Mouse (Mus musculus): ENCODE measurements around the gene Pcgf3. TPM values are rescaled to one million over a fixed set of nuclear protein-coding genes. Genes with fewer than 3 reads are reported as not detected.

Gene Pcgf3
- polyA plus RNA-seq, 1 experiment from 2014 or later, result 9.3 TPM

GRCm38 (mm10) chr5:108450837-108451540, 10.0 kb upstream of the Pcgf3 start:
- TF ChIP-seq CTCF (IDR thresholded peaks at IDR 0.05; ENCODE audit: low read depth), result no peak
- ATAC-seq, result no peak
- Histone ChIP-seq H3K9ac (ENCODE audit: low read depth, low read length) (no peak overlapping the region), H3K27ac (ENCODE audit: low read depth, low read length) (no peak overlapping the region), H3K9me3 (ENCODE audit: control insufficient read depth) (no peaks in the 10 kb centered on the region), H3K36me3 (ENCODE audit: control insufficient read depth, insufficient read depth) (no peaks in the 10 kb centered on the region), H3K4me2 (replicated peaks; ENCODE audit: low read depth) (no peak overlapping the region), H3K4me1 (replicated peaks; ENCODE audit: control insufficient read depth, insufficient read depth, low read length) (0 out of 2 replicates have a peak, but pooled peaks cover 8% of the 10 kb centered on the region), H3K27me3 (replicated peaks; ENCODE audit: control insufficient read depth, insufficient read depth, low read length) (no peaks in the 10 kb centered on the region), H3K4me3 (ENCODE audit: low read depth, low read length) (no peak overlapping the region)
- 72% methylated on average over 8 of the region's 8 CpGs for WGBS

- no peaks in the 10 kb centered on the region for H3K27me3 ChIP-seq (replicated peaks; ENCODE audit: control insufficient read depth, insufficient read depth, low read length)
- H3K36me3 ChIP-seq (ENCODE audit: control insufficient read depth, insufficient read depth), result no peaks in the 10 kb centered on the region
- no peak overlapping the region for H3K9ac ChIP-seq (ENCODE audit: low read depth, low read length)
- peak; percentile 13; the same call in 1 of the 2 replicates for ATAC-seq
- H3K4me2 ChIP-seq (replicated peaks; ENCODE audit: low read depth), result no peak overlapping the region
- 0 out of 2 replicates have a peak, but pooled peaks cover 8% of the 10 kb centered on the region for H3K4me1 ChIP-seq (replicated peaks; ENCODE audit: control insufficient read depth, insufficient read depth, low read length)
- H3K9me3 ChIP-seq (ENCODE audit: control insufficient read depth), result no peaks in the 10 kb centered on the region
- 30% methylated on average over 1 of the region's 1 CpGs for WGBS
- no peak overlapping the region for H3K4me3 ChIP-seq (ENCODE audit: low read depth, low read length)
- TF ChIP-seq CTCF (IDR thresholded peaks at IDR 0.05; ENCODE audit: low read depth), result no peak
- H3K27ac ChIP-seq (ENCODE audit: low read depth, low read length), result no peak overlapping the region
Observed at GRCm38 (mm10) chr5:108451611-108452010, 9.4 kb upstream of the Pcgf3 start.

DNA sequence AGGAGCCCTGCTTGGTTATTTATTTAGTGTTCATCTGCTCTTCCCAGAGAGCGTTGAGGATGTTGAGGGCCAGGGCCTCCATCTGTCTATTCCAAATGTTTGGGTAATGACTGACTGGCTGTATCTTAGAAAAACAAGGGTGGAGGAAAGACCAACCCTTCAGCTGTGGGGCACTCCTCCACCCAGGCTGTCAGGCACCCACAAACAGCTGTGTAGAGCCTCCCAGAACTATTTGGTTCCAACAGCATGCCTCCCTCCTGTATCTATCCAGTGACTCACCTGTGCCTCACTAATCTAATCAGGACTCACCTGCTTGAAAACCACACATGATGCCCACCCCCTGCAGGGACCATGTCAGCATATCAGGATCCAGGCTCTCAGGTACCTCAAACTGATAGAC, 8.6 kb upstream of the Pcgf3 start:
- no peaks in the 10 kb centered on the region for H3K36me3 ChIP-seq (ENCODE audit: control insufficient read depth, insufficient read depth)
- no peak for TF ChIP-seq CTCF (IDR thresholded peaks at IDR 0.05; ENCODE audit: low read depth)
- 0 out of 2 replicates have a peak, but pooled peaks cover 5% of the 10 kb centered on the region for H3K4me1 ChIP-seq (replicated peaks; ENCODE audit: control insufficient read depth, insufficient read depth, low read length)
- 85% methylated on average over 1 of the region's 1 CpGs for WGBS
- no peaks in the 10 kb centered on the region for H3K9me3 ChIP-seq (ENCODE audit: control insufficient read depth)
- no peaks in the 10 kb centered on the region for H3K27me3 ChIP-seq (replicated peaks; ENCODE audit: control insufficient read depth, insufficient read depth, low read length)
- no peak overlapping the region for H3K27ac ChIP-seq (ENCODE audit: low read depth, low read length)
- H3K4me3 ChIP-seq (ENCODE audit: low read depth, low read length), result no peak overlapping the region
- ATAC-seq, result no peak
- H3K4me2 ChIP-seq (replicated peaks; ENCODE audit: low read depth), result no peak overlapping the region
- H3K9ac ChIP-seq (ENCODE audit: low read depth, low read length), result no peak overlapping the region

- H3K9ac ChIP-seq (ENCODE audit: low read depth, low read length), result no peak overlapping the region
- H3K36me3 ChIP-seq (ENCODE audit: control insufficient read depth, insufficient read depth), result no peaks in the 10 kb centered on the region
- H3K4me2 ChIP-seq (replicated peaks; ENCODE audit: low read depth), result no peak overlapping the region
- ATAC-seq, result peak; percentile 21
- 0 out of 2 replicates have a peak, but pooled peaks cover 5% of the 10 kb centered on the region for H3K4me1 ChIP-seq (replicated peaks; ENCODE audit: control insufficient read depth, insufficient read depth, low read length)
- no peaks in the 10 kb centered on the region for H3K9me3 ChIP-seq (ENCODE audit: control insufficient read depth)
- H3K4me3 ChIP-seq (ENCODE audit: low read depth, low read length), result no peak overlapping the region
- no peak overlapping the region for H3K27ac ChIP-seq (ENCODE audit: low read depth, low read length)
- no peaks in the 10 kb centered on the region for H3K27me3 ChIP-seq (replicated peaks; ENCODE audit: control insufficient read depth, insufficient read depth, low read length)
- WGBS, result 37% methylated on average over 3 of the region's 3 CpGs
- no peak for TF ChIP-seq CTCF (IDR thresholded peaks at IDR 0.05; ENCODE audit: low read depth)
Observed at GRCm38 (mm10) chr5:108454094-108454493, 6.9 kb upstream of the Pcgf3 start.

GRCm38 (mm10) chr5:108458706-108459105, 2.3 kb upstream of the Pcgf3 start:
- Histone ChIP-seq H3K4me3 (ENCODE audit: low read depth, low read length) (no peak overlapping the region), H3K9me3 (ENCODE audit: control insufficient read depth) (no peaks in the 10 kb centered on the region), H3K36me3 (ENCODE audit: control insufficient read depth, insufficient read depth) (no peaks in the 10 kb centered on the region), H3K4me1 (replicated peaks; ENCODE audit: control insufficient read depth, insufficient read depth, low read length) (peaks cover 17% of the 10 kb centered on the region; the same call in 1 of the 2 replicates), H3K27me3 (replicated peaks; ENCODE audit: control insufficient read depth, insufficient read depth, low read length) (no peaks in the 10 kb centered on the region), H3K9ac (ENCODE audit: low read depth, low read length) (no peak overlapping the region), H3K27ac (ENCODE audit: low read depth, low read length) (no peak overlapping the region), H3K4me2 (replicated peaks; ENCODE audit: low read depth) (no peak overlapping the region)
- ATAC-seq, result no peak
- no peak for TF ChIP-seq CTCF (IDR thresholded peaks at IDR 0.05; ENCODE audit: low read depth)
- WGBS, result 85% methylated on average over 2 of the region's 2 CpGs

DNA sequence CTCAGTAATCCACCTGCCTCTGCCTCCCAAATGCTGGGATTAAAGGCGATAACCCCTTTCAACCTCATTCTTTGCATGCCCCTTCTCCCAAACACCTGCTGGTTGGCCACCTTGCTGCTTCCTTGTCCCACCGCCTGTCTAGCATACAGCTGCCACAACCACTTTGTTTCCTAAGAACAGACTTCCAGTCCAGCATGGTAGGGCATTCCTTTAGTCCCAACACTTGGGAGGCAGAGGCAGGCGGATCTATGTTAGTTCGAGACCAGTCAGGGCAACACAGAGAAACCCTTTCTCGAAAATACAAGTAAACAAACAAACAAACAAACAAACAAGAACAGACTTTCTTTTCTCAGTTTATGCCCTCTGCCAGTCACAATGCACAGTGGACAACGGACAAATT, 571 bp upstream of the Pcgf3 start:
- Histone ChIP-seq H3K4me3 (ENCODE audit: low read depth, low read length) (peak overlapping the region; percentile 90), H3K27ac (ENCODE audit: low read depth, low read length) (no peak overlapping the region), H3K36me3 (ENCODE audit: control insufficient read depth, insufficient read depth) (no peaks in the 10 kb centered on the region), H3K27me3 (replicated peaks; ENCODE audit: control insufficient read depth, insufficient read depth, low read length) (no peaks in the 10 kb centered on the region), H3K9me3 (ENCODE audit: control insufficient read depth) (no peaks in the 10 kb centered on the region), H3K4me1 (replicated peaks; ENCODE audit: control insufficient read depth, insufficient read depth, low read length) (peaks cover 14% of the 10 kb centered on the region; the same call in 1 of the 2 replicates), H3K9ac (ENCODE audit: low read depth, low read length) (peak overlapping the region; percentile 100; the same call in 1 of the 2 replicates), H3K4me2 (replicated peaks; ENCODE audit: low read depth) (peak overlapping the region; percentile 77)
- ATAC-seq, result no peak
- 36% methylated on average over 6 of the region's 6 CpGs for WGBS
- TF ChIP-seq CTCF (IDR thresholded peaks at IDR 0.05; ENCODE audit: low read depth), result no peak
